Mouse (Mus musculus) effector memory CD4-positive, alpha-beta T cell, adult 7 months (primary cell): Measurements from ENCODE around the gene Camkk2. TPM values are rescaled to one million over a fixed set of nuclear protein-coding genes. Genes with fewer than 3 reads are reported as not detected.

Experiments
- polyA plus RNA-seq: library from polyadenylated mRNA; unstranded; fragments of 100-300 nt; shearing (Covaris generic); gene quantifications from one replicate; pipeline ENCODE4 v1.2.1, GENCODE M21; 2017

The Camkk2 gene
- 14.9 TPM for polyA plus RNA-seq

GRCm38 (mm10) chr5:122779277-122779834 lies at the start of gene Camkk2:
TSS of gene Camkk2 (minus strand) at chr5:122779409.

GRCm38 (mm10) chr5:122820777-122821523 lies 41.7 kb upstream of the Camkk2 start, which contains the start of gene Anapc5:
TSS of gene Anapc5 (minus strand) at chr5:122821339.

GRCm38 (mm10) chr5:122707276-122708181 lies 71.7 kb downstream of the Camkk2 start, which contains the start of gene P2rx4:
TSS of gene P2rx4 (plus strand) at chr5:122707544.

Other genes with a start within 250 kb of the Camkk2 start
- 2.8 TPM for gene Ift81, start 164.9 kb downstream of the Camkk2 start, polyA plus RNA-seq
- gene P2rx7, start 135.5 kb downstream of the Camkk2 start, polyA plus RNA-seq: 21.3 TPM
- gene P2rx4, start 71.9 kb downstream of the Camkk2 start, polyA plus RNA-seq: 56.8 TPM
- 231 TPM for gene Anapc5, start 41.9 kb upstream of the Camkk2 start, polyA plus RNA-seq
- 24.4 TPM for gene Rnf34, start 70.6 kb upstream of the Camkk2 start, polyA plus RNA-seq
- 118 TPM for gene Kdm2b, start 210.4 kb upstream of the Camkk2 start, polyA plus RNA-seq
- 543 TPM for gene Orai1, start 235.7 kb upstream of the Camkk2 start, polyA plus RNA-seq